27 mouse cellular contexts compared by ENCODE assay signal in genomic region chr11:80666211-80666610, GRCm38 (mm10).
"Had no signal": no experiment of that assay in that cellular context is flagged by ENCODE, and none has a peak within 500 bp of the region (broad histone marks: within the 10 kb centered on the region; RNA-seq: fewer than 3 reads in every experiment).

No protein-coding gene starts in this region.

- DNase-seq: gastrocnemius, postnatal 14 days; gastrocnemius, postnatal 36 days; heart, adult 18-20 months; heart, postnatal 10 days; heart, postnatal 4 days; kidney, adult 11 months; kidney, adult 2 months; kidney, adult 9 months; kidney, postnatal 14 days; kidney, postnatal 36 days; layer of hippocampus, adult 9-11 months; layer of hippocampus, postnatal 36 days; liver; liver, embryonic 13.5 days had no signal

- H3K36me3 ChIP-seq: heart, embryonic 10.5 days; heart, embryonic 12.5 days; hindbrain, embryonic 10.5 days; hindbrain, embryonic 12.5 days; intestine, embryonic 15.5 days; kidney, embryonic 15.5 days; limb, embryonic 10.5 days; limb, embryonic 12.5 days; liver, embryonic 13.5 days; liver, embryonic 15.5 days had no signal

- H3K9me3 ChIP-seq: heart, embryonic 10.5 days; heart, embryonic 12.5 days; hindbrain, embryonic 10.5 days; hindbrain, embryonic 12.5 days; intestine, embryonic 15.5 days; kidney, embryonic 15.5 days; limb, embryonic 10.5 days; limb, embryonic 12.5 days; liver, embryonic 13.5 days; liver, embryonic 15.5 days had no signal

- H3K4me3 ChIP-seq: heart, embryonic 10.5 days; heart, embryonic 12.5 days; hindbrain, embryonic 10.5 days; hindbrain, embryonic 12.5 days; intestine, embryonic 15.5 days; kidney, embryonic 15.5 days; limb, embryonic 10.5 days; limb, embryonic 12.5 days; liver, embryonic 13.5 days; liver, embryonic 15.5 days had no signal

- H3K4me2 ChIP-seq: heart, embryonic 12.5 days; hindbrain, embryonic 12.5 days; hindbrain, embryonic 14.5 days; intestine, embryonic 15.5 days; kidney, embryonic 15.5 days; limb, embryonic 12.5 days; liver, embryonic 11.5 days; liver, embryonic 13.5 days; liver, embryonic 15.5 days had no signal

- H3K9ac ChIP-seq: heart, embryonic 12.5 days; hindbrain, embryonic 12.5 days; hindbrain, embryonic 14.5 days; intestine, embryonic 15.5 days; kidney, embryonic 15.5 days; limb, embryonic 12.5 days; liver, embryonic 13.5 days; liver, embryonic 15.5 days had no signal

- H3K27ac ChIP-seq: heart, embryonic 10.5 days; hindbrain, embryonic 10.5 days; hindbrain, embryonic 12.5 days; hindbrain, embryonic 14.5 days; intestine, embryonic 15.5 days; kidney, embryonic 15.5 days; kidney, postnatal 0 days; limb, embryonic 10.5 days; limb, embryonic 12.5 days; liver, embryonic 13.5 days; liver, embryonic 15.5 days had no signal

- ATAC-seq: hindbrain, embryonic 16.5 days; intestine, embryonic 15.5 days had no signal

- H3K27me3 ChIP-seq: heart, embryonic 12.5 days; hindbrain, embryonic 12.5 days; intestine, embryonic 15.5 days; kidney, embryonic 15.5 days; limb, embryonic 12.5 days; liver, embryonic 13.5 days; liver, embryonic 15.5 days had no signal

- H3K4me1 ChIP-seq: heart, embryonic 10.5 days; heart, embryonic 12.5 days; hindbrain, embryonic 10.5 days; hindbrain, embryonic 12.5 days; intestine, embryonic 15.5 days; kidney, embryonic 15.5 days; limb, embryonic 10.5 days; limb, embryonic 12.5 days; liver, embryonic 13.5 days; liver, embryonic 15.5 days had no signal
